Mouse (Mus musculus) midbrain, embryonic 16.5 days (tissue): ENCODE data around the gene Fgfrl1. TPM values are rescaled to one million over a fixed set of nuclear protein-coding genes. Genes with fewer than 3 reads are reported as not detected.
"Not testable (repeated sequence)": the region's sequence is repeated elsewhere in the genome, so short reads cannot be mapped to it uniquely, and the experiment has no call there.

Source experiments
- ATAC-seq: fragments of 200-750 bp; cut with Nextera tagmentation; 2 replicates; pipeline ENCODE4 v1.8.0; 2017; ENCODE audit warnings: moderate TSS enrichment
- H3K27ac ChIP-seq: fragments of 300-500 bp; sonication (generic); 2 replicates; pipeline ENCODE4 v1.5.1; 2014; ENCODE audit warnings: mild to moderate bottlenecking, low read length, mixed read lengths
- H3K27me3 ChIP-seq: fragments of 300-500 bp; sonication (generic); 2 replicates; pipeline ENCODE4 v1.6.1; 2014; ENCODE audit warnings: low read depth, low read length, mixed read lengths; ENCODE audit not compliant: control insufficient read depth, insufficient read depth
- H3K36me3 ChIP-seq: fragments of 300-500 bp; sonication (generic); 2 replicates; pipeline ENCODE4 v1.6.1; 2014; ENCODE audit warnings: mild to moderate bottlenecking, low read length, moderate library complexity, mixed read lengths; ENCODE audit not compliant: control insufficient read depth, insufficient read depth
- H3K4me1 ChIP-seq: fragments of 300-500 bp; sonication (generic); 2 replicates; pipeline ENCODE4 v1.6.1; 2014; ENCODE audit warnings: mild to moderate bottlenecking, low read length, mixed read lengths; ENCODE audit not compliant: control insufficient read depth, insufficient read depth
- H3K4me2 ChIP-seq: fragments of 300-500 bp; sonication (generic); 2 replicates; pipeline ENCODE4 v1.6.1; 2014; ENCODE audit warnings: mild to moderate bottlenecking, low read length, mixed read lengths
- H3K4me3 ChIP-seq: fragments of 300-500 bp; sonication (generic); 2 replicates; pipeline ENCODE4 v1.5.1; 2014; ENCODE audit warnings: low read depth, mild to moderate bottlenecking, low read length, moderate library complexity, mixed read lengths
- H3K9ac ChIP-seq: fragments of 300-500 bp; sonication (generic); 2 replicates; pipeline ENCODE4 v1.6.1; 2014; ENCODE audit warnings: low read depth, low read length, mixed read lengths
- H3K9me3 ChIP-seq: fragments of 300-500 bp; sonication (generic); replicated peaks from 2 replicates; pipeline ENCODE4 v1.6.1; 2014; ENCODE audit warnings: mild to moderate bottlenecking, low read length, mixed read lengths; ENCODE audit not compliant: control insufficient read depth, poor library complexity, severe bottlenecking
- WGBS: fragments of 180-500 bp; shearing (Covaris S2); extraction: QIAGEN DNeasy Blood & Tissue Kit; methylation state at CpG from one replicate; pipeline ENCODE4 v1.1.7; 2014; 5-methylcytosine and 5-hydroxymethylcytosine counted together
- polyA plus RNA-seq: library from polyadenylated mRNA; unstranded; fragments of >200 nt; fragmentation: Nextera tagmentation; extraction: Ambion mirVana; gene quantifications from 2 replicates; pipeline ENCODE4 v1.2.1, GENCODE M21; 2015

Gene Fgfrl1
- polyA plus RNA-seq, 1 experiment from 2014 or later = 3.3 TPM

- H3K36me3 ChIP-seq = no peaks in the 10 kb centered on the region
- no peak for ATAC-seq
- no peak overlapping the region for H3K9ac ChIP-seq
- H3K4me3 ChIP-seq = no peak overlapping the region
- no peaks in the 10 kb centered on the region for H3K4me1 ChIP-seq
- H3K4me2 ChIP-seq = no peak overlapping the region
- H3K27ac ChIP-seq = no peak overlapping the region
- H3K9me3 ChIP-seq = no peaks in the 10 kb centered on the region
- 79% methylated on average over 5 of the region's 5 CpGs for WGBS
- no peaks in the 10 kb centered on the region for H3K27me3 ChIP-seq
Observed at GRCm38 (mm10) chr5:108750328-108751210, 58.4 kb downstream of the Fgfrl1 start.

- not testable (repeated sequence) for H3K27me3 ChIP-seq, H3K9ac ChIP-seq, H3K36me3 ChIP-seq, ATAC-seq, H3K4me2 ChIP-seq, H3K4me3 ChIP-seq, H3K4me1 ChIP-seq, H3K27ac ChIP-seq, H3K9me3 ChIP-seq
- WGBS = 80% methylated on average over 4 of the region's 4 CpGs
Observed at GRCm38 (mm10) chr5:108751258-108751657, 59.1 kb downstream of the Fgfrl1 start.

Other genes starting within 250 kb of the Fgfrl1 start
- gene Mfsd7a, start 243.5 kb upstream of the Fgfrl1 start, polyA plus RNA-seq = 0.14 and 0.21 TPM in 2 replicates
- 25.7 and 27.5 TPM in 2 replicates for gene Pcgf3, start 231.2 kb upstream of the Fgfrl1 start, polyA plus RNA-seq
- 70.7 and 88.6 TPM in 2 replicates for gene Cplx1, start 142.4 kb upstream of the Fgfrl1 start, polyA plus RNA-seq
- gene Gak, start 62.6 kb upstream of the Fgfrl1 start, polyA plus RNA-seq = 55.9 and 57.4 TPM in 2 replicates
- gene Tmem175, start 62.6 kb upstream of the Fgfrl1 start, polyA plus RNA-seq = 22.0 and 25.1 TPM in 2 replicates
- 13.1 and 14.4 TPM in 2 replicates for gene Idua, start 32.1 kb upstream of the Fgfrl1 start, polyA plus RNA-seq
- 33.0 and 36.9 TPM in 2 replicates for gene Dgkq, start 22.7 kb upstream of the Fgfrl1 start, polyA plus RNA-seq
- gene Slc26a1, start 16.8 kb upstream of the Fgfrl1 start, polyA plus RNA-seq = 4.3 and 4.4 TPM in 2 replicates
- gene Rnf212, start 82.6 kb downstream of the Fgfrl1 start, polyA plus RNA-seq = not detected in 2 replicates
- gene Tmed11, start 103.0 kb downstream of the Fgfrl1 start, polyA plus RNA-seq = not detected in 2 replicates
- gene Vmn2r8, start 116.5 kb downstream of the Fgfrl1 start, polyA plus RNA-seq = not detected in 2 replicates
- gene Vmn2r9, start 160.2 kb downstream of the Fgfrl1 start, polyA plus RNA-seq = not detected in 2 replicates